Mouse (Mus musculus) spleen, adult 2 months (tissue): Measurements from ENCODE around the gene Wnt7b.

Experiments used
- CTCF ChIP-seq: fragments of 200-500 bp; IDR thresholded peaks from 2 replicates; pipeline ENCODE4 v1.5.1; 2011; ENCODE audit warnings: mild to moderate bottlenecking, inconsistent platforms; ENCODE audit not compliant: insufficient read depth, insufficient read length, insufficient replicate concordance; ENCODE audit errors: extremely low read depth
- POLR2A ChIP-seq: fragments of 200-500 bp; IDR thresholded peaks from 2 replicates; pipeline ENCODE4 v1.6.1; 2011; ENCODE audit warnings: low read depth, low read length, inconsistent platforms

- TF ChIP-seq CTCF = no peak
- TF ChIP-seq POLR2A = no peak
Observed at GRCm38 (mm10) chr15:85505118-85505925, 77.0 kb downstream of the Wnt7b start.
